Mouse (Mus musculus): Measurements from ENCODE around the gene Plin2. TPM values are rescaled to one million over a fixed set of nuclear protein-coding genes. Genes with fewer than 3 reads are reported as not detected.

Gene Plin2
- polyA plus RNA-seq (2015; fragmentation: Nextera tagmentation; extraction: Ambion mirVana) = 73.5 and 75.0 TPM in 2 replicates

GRCm38 (mm10) chr4:86669780-86670201 lies at the start of gene Plin2:
Gene Plin2, minus strand, starts transcription at chr4:86670060.
- 0% methylated on average over 18 of the region's 18 CpGs for WGBS
- peak; percentile 74 for ATAC-seq (ENCODE audit: insufficient number of reproducible peaks, insufficient read depth, low FRiP score, low TSS enrichment, low read depth)
- no peaks in the 10 kb centered on the region for H3K27me3 ChIP-seq
- H3K36me3 ChIP-seq = peaks cover 29% of the 10 kb centered on the region
- peak within 1 kb of the TSS; percentile 68 for H3K4me2 ChIP-seq
- H3K27ac ChIP-seq = peak within 1 kb of the TSS; percentile 52
- H3K4me1 ChIP-seq = peaks cover 30% of the 10 kb centered on the region
- H3K9ac ChIP-seq = peak within 1 kb of the TSS; percentile 80
- H3K4me3 ChIP-seq = peak within 1 kb of the TSS; percentile 65
- H3K9me3 ChIP-seq = no peaks in the 10 kb centered on the region

- 64% methylated on average over 4 of the region's 4 CpGs for WGBS
- H3K4me2 ChIP-seq = no peak overlapping the region
- H3K36me3 ChIP-seq = no peaks in the 10 kb centered on the region
- no peak overlapping the region for H3K4me3 ChIP-seq
- no peaks in the 10 kb centered on the region for H3K9me3 ChIP-seq
- ATAC-seq (ENCODE audit: insufficient number of reproducible peaks, insufficient read depth, low FRiP score, low TSS enrichment, low read depth) = no peak
- no peaks in the 10 kb centered on the region for H3K27me3 ChIP-seq
- no peak overlapping the region for H3K27ac ChIP-seq
- no peak overlapping the region for H3K9ac ChIP-seq
- H3K4me1 ChIP-seq = peaks cover 4% of the 10 kb centered on the region; the same call in 1 of the 2 replicates
Observed at GRCm38 (mm10) chr4:86718878-86719577, 49.2 kb upstream of the Plin2 start.

GRCm38 (mm10) chr4:86717176-86717575 lies 47.3 kb upstream of the Plin2 start:
- peaks cover 13% of the 10 kb centered on the region for H3K4me1 ChIP-seq
- no peaks in the 10 kb centered on the region for H3K9me3 ChIP-seq
- H3K9ac ChIP-seq = no peak overlapping the region
- 71% methylated on average over 1 of the region's 1 CpGs for WGBS
- H3K4me2 ChIP-seq = no peak overlapping the region
- H3K27ac ChIP-seq = no peak overlapping the region
- H3K36me3 ChIP-seq = no peaks in the 10 kb centered on the region
- no peaks in the 10 kb centered on the region for H3K27me3 ChIP-seq
- no peak for ATAC-seq (ENCODE audit: insufficient number of reproducible peaks, insufficient read depth, low FRiP score, low TSS enrichment, low read depth)
- no peak overlapping the region for H3K4me3 ChIP-seq

GRCm38 (mm10) chr4:86715341-86715740 lies 45.5 kb upstream of the Plin2 start:
- Histone ChIP-seq H3K27ac (no peak overlapping the region), H3K36me3 (no peaks in the 10 kb centered on the region), H3K9ac (no peak overlapping the region), H3K4me3 (no peak overlapping the region), H3K4me1 (peaks cover 13% of the 10 kb centered on the region), H3K4me2 (no peak overlapping the region), H3K9me3 (no peaks in the 10 kb centered on the region), H3K27me3 (no peaks in the 10 kb centered on the region)
- WGBS = 91% methylated on average over 1 of the region's 1 CpGs
- ATAC-seq (ENCODE audit: insufficient number of reproducible peaks, insufficient read depth, low FRiP score, low TSS enrichment, low read depth) = no peak

- Histone ChIP-seq H3K36me3 (no peaks in the 10 kb centered on the region), H3K4me1 (peaks cover 19% of the 10 kb centered on the region), H3K9ac (no peak overlapping the region), H3K9me3 (no peaks in the 10 kb centered on the region), H3K4me2 (no peak overlapping the region), H3K27ac (no peak overlapping the region), H3K4me3 (no peak overlapping the region), H3K27me3 (no peaks in the 10 kb centered on the region)
- 71% methylated on average over 2 of the region's 2 CpGs for WGBS
- ATAC-seq (ENCODE audit: insufficient number of reproducible peaks, insufficient read depth, low FRiP score, low TSS enrichment, low read depth) = no peak
Observed at GRCm38 (mm10) chr4:86713518-86713917, 43.7 kb upstream of the Plin2 start.

DNA sequence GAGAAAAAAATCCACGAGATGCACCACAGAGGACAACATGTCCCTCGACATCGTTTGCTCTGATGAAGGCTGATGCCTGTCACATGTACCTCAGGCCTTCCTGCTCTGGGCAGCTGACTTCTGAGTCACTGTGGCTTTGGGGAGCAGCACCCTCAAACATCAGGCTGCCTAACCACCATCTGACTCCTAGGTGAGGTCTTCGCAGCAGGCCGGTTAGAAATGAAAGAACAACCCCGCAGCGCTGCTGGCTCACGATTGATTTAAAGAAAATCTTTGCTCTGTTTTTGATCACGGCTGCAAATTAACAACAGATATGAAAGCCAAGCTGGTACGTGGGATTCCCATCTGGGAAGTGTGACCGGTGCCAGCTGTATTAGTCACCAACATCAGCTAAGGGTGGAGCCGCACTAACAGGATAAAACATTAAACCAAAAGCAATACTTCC lies 42.9 kb upstream of the Plin2 start:
- Histone ChIP-seq H3K36me3 (no peaks in the 10 kb centered on the region), H3K4me3 (0 out of 2 replicates have a peak overlapping the region, but pooled peaks have one; percentile 14), H3K27me3 (no peaks in the 10 kb centered on the region), H3K9ac (no peak overlapping the region), H3K4me2 (peak overlapping the region; percentile 47), H3K27ac (no peak overlapping the region), H3K9me3 (no peaks in the 10 kb centered on the region), H3K4me1 (peaks cover 18% of the 10 kb centered on the region)
- ATAC-seq (ENCODE audit: insufficient number of reproducible peaks, insufficient read depth, low FRiP score, low TSS enrichment, low read depth) = no peak
- WGBS = 38% methylated on average over 12 of the region's 12 CpGs

GRCm38 (mm10) chr4:86710666-86711215 lies 40.9 kb upstream of the Plin2 start:
- 63% methylated on average over 4 of the region's 4 CpGs for WGBS
- Histone ChIP-seq H3K27me3 (no peaks in the 10 kb centered on the region), H3K4me1 (peaks cover 15% of the 10 kb centered on the region), H3K4me2 (no peak overlapping the region), H3K27ac (no peak overlapping the region), H3K4me3 (no peak overlapping the region), H3K36me3 (no peaks in the 10 kb centered on the region), H3K9me3 (no peaks in the 10 kb centered on the region), H3K9ac (no peak overlapping the region)
- no peak for ATAC-seq (ENCODE audit: insufficient number of reproducible peaks, insufficient read depth, low FRiP score, low TSS enrichment, low read depth)

GRCm38 (mm10) chr4:86710034-86710650 lies 40.3 kb upstream of the Plin2 start:
- no peak overlapping the region for H3K27ac ChIP-seq
- no peak overlapping the region for H3K9ac ChIP-seq
- H3K27me3 ChIP-seq = no peaks in the 10 kb centered on the region
- H3K4me3 ChIP-seq = no peak overlapping the region
- no peaks in the 10 kb centered on the region for H3K36me3 ChIP-seq
- no peaks in the 10 kb centered on the region for H3K9me3 ChIP-seq
- no peak overlapping the region for H3K4me2 ChIP-seq
- peaks cover 15% of the 10 kb centered on the region for H3K4me1 ChIP-seq
- 70% methylated on average over 6 of the region's 6 CpGs for WGBS
- no peak for ATAC-seq (ENCODE audit: insufficient number of reproducible peaks, insufficient read depth, low FRiP score, low TSS enrichment, low read depth)

DNA sequence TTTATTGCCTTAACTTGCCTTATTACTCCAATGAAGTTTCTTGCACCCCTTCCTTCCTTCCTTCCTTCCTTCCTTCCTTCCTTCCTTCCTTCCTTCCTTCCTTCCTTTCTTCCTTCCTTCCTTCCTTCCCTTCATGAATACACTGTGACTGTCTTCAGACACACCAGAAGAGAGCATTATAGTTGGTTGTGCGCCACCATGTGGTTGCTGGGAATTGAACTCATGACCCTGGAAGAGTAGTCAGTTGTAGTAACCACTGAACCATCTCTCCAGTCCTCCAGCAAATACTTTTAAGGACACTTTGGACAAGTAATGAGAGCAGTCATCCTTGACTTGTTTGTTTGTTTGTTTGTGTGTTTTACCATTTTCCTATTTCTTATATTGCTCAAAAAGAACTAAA lies 38.9 kb upstream of the Plin2 start:
- WGBS = 48% methylated on average over 1 of the region's 1 CpGs
- Histone ChIP-seq H3K4me2 (no peak overlapping the region), H3K27me3 (no peaks in the 10 kb centered on the region), H3K36me3 (no peaks in the 10 kb centered on the region), H3K9ac (no peak overlapping the region), H3K4me3 (no peak overlapping the region), H3K27ac (no peak overlapping the region), H3K4me1 (peaks cover 15% of the 10 kb centered on the region), H3K9me3 (no peaks in the 10 kb centered on the region)
- ATAC-seq (ENCODE audit: insufficient number of reproducible peaks, insufficient read depth, low FRiP score, low TSS enrichment, low read depth) = no peak

DNA sequence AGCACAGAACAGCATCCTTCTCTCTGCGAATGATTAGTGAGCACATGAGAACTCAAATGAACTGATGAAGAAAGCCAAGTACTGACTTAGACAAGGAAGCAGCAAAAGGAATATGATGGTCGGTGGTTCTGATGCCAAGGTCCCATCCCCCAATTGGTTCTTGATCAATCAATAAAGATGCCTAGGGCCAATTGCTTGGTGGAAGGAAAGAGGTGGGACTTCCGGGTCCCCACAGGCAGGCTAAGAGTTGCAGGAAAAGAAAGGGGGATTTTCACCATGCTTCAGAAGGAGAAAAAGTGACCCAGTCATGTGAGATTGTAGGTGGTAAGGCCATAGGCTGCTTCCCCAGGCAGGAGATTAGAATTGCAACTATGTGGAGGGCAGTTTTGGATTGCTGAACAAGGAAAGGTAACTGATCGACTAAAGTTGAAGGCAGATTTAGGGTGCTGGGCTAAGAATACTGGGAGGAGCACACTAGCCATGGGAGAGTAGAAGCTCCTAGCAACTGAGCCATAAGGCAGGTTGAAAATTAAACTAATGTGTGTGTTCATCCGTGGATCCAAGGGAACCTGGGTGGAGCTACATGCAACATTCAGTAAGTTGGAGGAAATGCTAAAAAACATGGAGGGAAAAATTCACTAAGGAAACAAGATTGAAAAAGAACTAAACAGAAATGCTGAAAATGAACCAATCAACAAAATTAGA lies 29.5 kb upstream of the Plin2 start:
- no peak overlapping the region for H3K4me2 ChIP-seq
- ATAC-seq (ENCODE audit: insufficient number of reproducible peaks, insufficient read depth, low FRiP score, low TSS enrichment, low read depth) = no peak
- no peaks in the 10 kb centered on the region for H3K36me3 ChIP-seq
- H3K27me3 ChIP-seq = no peaks in the 10 kb centered on the region
- no peak overlapping the region for H3K27ac ChIP-seq
- WGBS = 77% methylated on average over 5 of the region's 5 CpGs
- H3K9me3 ChIP-seq = no peaks in the 10 kb centered on the region
- no peak overlapping the region for H3K9ac ChIP-seq
- H3K4me3 ChIP-seq = no peak overlapping the region
- H3K4me1 ChIP-seq = no peaks in the 10 kb centered on the region

DNA sequence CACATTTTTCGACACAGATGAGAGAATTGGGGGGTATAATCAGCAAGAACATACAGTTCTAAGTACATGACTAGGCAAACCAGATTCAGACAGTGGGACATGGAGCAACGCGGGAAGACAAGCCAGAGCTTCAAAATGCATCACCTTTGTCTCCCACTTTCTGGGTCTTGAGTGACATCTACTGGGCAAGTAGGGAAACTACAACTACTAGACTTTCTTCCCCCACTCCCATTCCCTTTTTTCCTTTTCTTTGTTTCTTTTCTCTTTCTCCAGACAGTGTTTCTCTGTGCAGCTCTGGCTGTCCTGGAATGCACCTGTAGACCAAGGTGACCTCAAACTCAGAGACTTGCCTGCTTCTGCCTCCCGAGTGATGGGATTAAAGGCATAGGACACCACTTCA lies 27.0 kb upstream of the Plin2 start:
- Histone ChIP-seq H3K4me2 (no peak overlapping the region), H3K9ac (no peak overlapping the region), H3K4me3 (no peak overlapping the region), H3K27me3 (no peaks in the 10 kb centered on the region), H3K36me3 (no peaks in the 10 kb centered on the region), H3K27ac (no peak overlapping the region), H3K9me3 (no peaks in the 10 kb centered on the region), H3K4me1 (no peaks in the 10 kb centered on the region)
- 10% methylated on average over 4 of the region's 4 CpGs for WGBS
- ATAC-seq (ENCODE audit: insufficient number of reproducible peaks, insufficient read depth, low FRiP score, low TSS enrichment, low read depth) = no peak

Measured in embryonic facial prominence, embryonic 13.5 days (tissue).